Mouse (Mus musculus) lung, postnatal 0 days (tissue): Measurements from ENCODE around the gene Stxbp4. TPM values are rescaled to one million over a fixed set of nuclear protein-coding genes. Genes with fewer than 3 reads are reported as not detected.
A peak's percentile ranks its signal among the peaks of the same experiment; 100 is the strongest.

Experiments
- ATAC-seq: fragments of 200-750 bp; cut with Nextera tagmentation; 2 replicates; pipeline ENCODE4 v1.8.0; 2017; ENCODE audit warnings: moderate library complexity
- DNase-seq: peaks from one replicate; pipeline ENCODE4 v3.0.0-alpha.2; 2016; ENCODE audit warnings: low spot score
- H3K27ac ChIP-seq: fragments of 300-500 bp; sonication (generic); 2 replicates; pipeline ENCODE4 v1.5.1; 2014; ENCODE audit warnings: antibody characterized with exemption, mild to moderate bottlenecking, low read length, mixed read lengths
- H3K27me3 ChIP-seq: fragments of 300-500 bp; sonication (generic); replicated peaks from 2 replicates; pipeline ENCODE4 v1.6.1; 2014; ENCODE audit warnings: low read length, mixed read lengths; ENCODE audit not compliant: insufficient read depth
- H3K36me3 ChIP-seq: fragments of 300-500 bp; sonication (generic); 2 replicates; pipeline ENCODE4 v1.6.1; 2014; ENCODE audit warnings: low read length, mixed read lengths; ENCODE audit not compliant: insufficient read depth
- H3K4me1 ChIP-seq: fragments of 300-500 bp; sonication (generic); 2 replicates; pipeline ENCODE4 v1.6.1; 2014; ENCODE audit warnings: antibody characterized with exemption, low read depth, low read length, mixed read lengths; ENCODE audit not compliant: insufficient read depth
- H3K4me2 ChIP-seq: fragments of 300-500 bp; sonication (generic); replicated peaks from 2 replicates; pipeline ENCODE4 v1.6.1; 2014; ENCODE audit warnings: low read depth, mild to moderate bottlenecking, low read length, moderate library complexity, mixed read lengths
- H3K4me3 ChIP-seq: fragments of 300-500 bp; sonication (generic); 2 replicates; pipeline ENCODE4 v1.5.1; 2014; ENCODE audit warnings: low read depth, low read length
- H3K9ac ChIP-seq: fragments of 300-500 bp; sonication (generic); replicated peaks from 2 replicates; pipeline ENCODE4 v1.6.1; 2014; ENCODE audit warnings: low read depth, mild to moderate bottlenecking
- H3K9me3 ChIP-seq: fragments of 300-500 bp; sonication (generic); 2 replicates; pipeline ENCODE4 v1.6.1; 2016; ENCODE audit warnings: low read length, mixed read lengths
- CTCF ChIP-seq: IDR thresholded peaks from 2 replicates; pipeline ENCODE4 v1.5.1; 2016; ENCODE audit warnings: antibody characterized with exemption, mild to moderate bottlenecking
- EP300 ChIP-seq: IDR thresholded peaks from 2 replicates; pipeline ENCODE4 v1.6.1; 2016; ENCODE audit warnings: antibody characterized with exemption, mild to moderate bottlenecking, control low read depth
- WGBS: fragments of 180-500 bp; shearing (Covaris S2); extraction: QIAGEN DNeasy Blood & Tissue Kit; methylation state at CpG from one replicate; pipeline ENCODE4 v1.1.7; 2014; 5-methylcytosine and 5-hydroxymethylcytosine counted together
- polyA plus RNA-seq: library from polyadenylated mRNA; unstranded; fragments of >200 nt; fragmentation: Nextera tagmentation; extraction: Ambion mirVana; gene quantifications from 2 replicates; pipeline ENCODE4 v1.2.1, GENCODE M21; 2015

Stxbp4 gene
- polyA plus RNA-seq, 1 experiment from 2014 or later = 4.2 TPM

DNA sequence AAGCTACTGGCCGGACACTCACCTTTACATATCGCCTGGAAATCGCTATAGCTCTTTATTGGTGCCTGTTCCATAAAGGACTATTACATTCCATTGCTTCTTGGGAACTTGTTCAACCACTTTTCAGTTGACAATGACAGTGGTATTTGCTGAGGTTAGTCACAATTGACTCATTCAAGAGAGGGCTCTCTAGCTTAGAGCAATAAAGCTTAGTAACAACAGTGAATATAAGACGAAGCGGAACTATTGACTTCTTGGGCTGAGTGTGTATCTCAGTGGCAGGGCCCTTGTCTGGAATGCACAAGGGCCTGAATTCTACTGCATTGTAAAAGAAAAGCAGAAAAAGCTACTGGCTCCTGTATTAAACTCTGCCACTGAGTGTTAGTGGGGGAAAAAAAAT is 40.7 kb upstream of the Stxbp4 start:
- H3K4me2 ChIP-seq = no peak overlapping the region
- ATAC-seq = peak; percentile 90
- 59% methylated on average over 5 of the region's 5 CpGs for WGBS

DNA sequence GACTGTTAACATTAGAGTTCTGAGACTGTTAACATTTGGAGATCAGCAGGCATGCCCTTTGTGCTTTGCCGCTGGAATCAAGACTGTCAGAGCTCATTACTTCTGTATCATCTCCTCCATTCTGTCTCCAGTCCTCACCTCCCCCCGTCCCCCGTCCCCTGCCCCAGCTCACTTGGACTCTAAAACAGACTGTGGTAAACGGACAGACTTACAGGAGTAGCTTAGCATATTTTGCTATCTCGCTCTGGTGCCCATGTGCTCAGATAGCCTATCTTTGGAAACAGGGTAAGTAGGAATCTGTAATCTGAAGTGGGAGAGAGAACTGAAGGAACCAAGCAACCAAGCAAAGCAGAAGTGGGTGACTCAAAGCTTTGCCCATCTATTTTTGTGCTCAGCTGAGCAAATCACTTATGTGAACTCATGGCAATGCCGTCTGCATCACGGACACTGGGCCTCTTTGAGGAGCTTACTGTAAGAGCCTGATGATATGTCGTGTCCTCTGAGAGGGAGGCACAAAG is 39.9 kb upstream of the Stxbp4 start:
- peak; percentile 57 for ATAC-seq
- Histone ChIP-seq H3K36me3 (no peaks in the 10 kb centered on the region; the same call in 1 of the 2 replicates), H3K4me1 (no peaks in the 10 kb centered on the region), H3K9ac (no peak overlapping the region), H3K27ac (0 out of 2 replicates have a peak overlapping the region, but pooled peaks have one; percentile 4), H3K4me2 (no peak overlapping the region), H3K4me3 (no peak overlapping the region), H3K27me3 (no peaks in the 10 kb centered on the region), H3K9me3 (no peaks in the 10 kb centered on the region)
- TF ChIP-seq CTCF (no peak), EP300 (no peak)
- 62% methylated on average over 8 of the region's 8 CpGs for WGBS
- peak; percentile 55 for DNase-seq

More for the DNA sequence above, 40.7 kb upstream of the Stxbp4 start:
- TF ChIP-seq EP300 (peak; percentile 75), CTCF (no peak)
- Histone ChIP-seq H3K27me3 (no peaks in the 10 kb centered on the region), H3K4me1 (no peaks in the 10 kb centered on the region), H3K9me3 (no peaks in the 10 kb centered on the region), H3K27ac (no peak overlapping the region), H3K9ac (no peak overlapping the region), H3K4me3 (no peak overlapping the region), H3K36me3 (no peaks in the 10 kb centered on the region; the same call in 1 of the 2 replicates)
- DNase-seq = peak; percentile 74

DNA sequence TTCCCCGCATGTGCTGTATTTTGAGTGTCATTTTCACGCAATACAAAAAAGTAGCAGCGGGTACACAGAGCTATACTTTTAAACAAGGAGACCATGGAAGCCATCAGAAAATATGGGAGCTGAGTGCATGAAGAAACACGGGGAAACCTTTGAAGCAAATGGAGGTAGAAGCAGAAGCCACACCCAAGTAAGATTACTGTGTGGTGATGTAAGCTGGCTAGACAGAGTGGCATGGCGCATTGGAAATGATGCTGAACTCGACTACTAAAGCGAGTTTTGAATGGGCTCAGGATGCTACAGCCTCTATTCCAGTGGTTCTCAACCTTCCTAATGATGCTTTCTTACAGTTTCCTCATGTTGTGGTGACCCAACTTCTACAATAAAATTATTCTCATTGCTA is 39.1 kb upstream of the Stxbp4 start:
- no peak for TF ChIP-seq CTCF
- Histone ChIP-seq H3K4me3 (no peak overlapping the region), H3K27ac (no peak overlapping the region), H3K9ac (no peak overlapping the region), H3K27me3 (no peaks in the 10 kb centered on the region), H3K4me1 (no peaks in the 10 kb centered on the region), H3K36me3 (no peaks in the 10 kb centered on the region; the same call in 1 of the 2 replicates), H3K9me3 (no peaks in the 10 kb centered on the region), H3K4me2 (no peak overlapping the region)
- WGBS = 91% methylated on average over 7 of the region's 7 CpGs
- ATAC-seq = no peak
- no peak for DNase-seq

DNA sequence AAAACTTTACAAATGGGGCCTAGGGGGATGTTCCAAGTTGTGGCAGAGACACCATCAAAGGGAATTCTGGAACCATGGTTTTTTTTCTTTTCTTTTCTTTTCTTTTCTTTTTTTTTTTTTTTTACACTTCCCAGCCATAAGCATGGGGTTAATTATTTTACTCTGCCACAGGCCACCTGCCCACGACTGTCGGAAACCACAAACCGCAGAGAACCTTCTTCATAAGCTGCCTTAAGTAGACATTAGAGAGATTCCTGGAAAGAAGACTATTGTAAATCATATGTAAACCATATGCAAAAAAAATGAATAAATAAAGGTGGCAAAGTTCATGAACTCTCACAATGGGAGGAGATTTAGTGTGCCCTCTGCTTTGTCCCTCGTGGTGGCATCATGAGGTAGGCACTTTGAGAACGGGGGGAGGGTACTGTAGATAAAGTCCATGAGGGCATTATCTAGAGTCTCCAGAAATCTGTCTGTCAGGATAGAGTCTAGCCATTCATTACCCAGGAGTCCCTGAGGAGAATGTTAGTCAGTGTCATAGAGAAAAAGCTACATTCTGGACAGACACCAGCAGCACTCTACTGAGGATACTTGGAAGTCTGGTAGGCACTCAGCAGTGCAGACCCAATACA is 37.7 kb upstream of the Stxbp4 start:
- H3K27me3 ChIP-seq = no peaks in the 10 kb centered on the region
- TF ChIP-seq EP300 = no peak
- no peak for TF ChIP-seq CTCF
- H3K4me1 ChIP-seq = no peaks in the 10 kb centered on the region
- DNase-seq (no peak), ATAC-seq (no peak)
- no peaks in the 10 kb centered on the region for H3K9me3 ChIP-seq
- H3K4me3 ChIP-seq = no peak overlapping the region
- no peak overlapping the region for H3K27ac ChIP-seq
- WGBS = 70% methylated on average over 5 of the region's 5 CpGs
- H3K36me3 ChIP-seq = no peaks in the 10 kb centered on the region
- no peak overlapping the region for H3K9ac ChIP-seq
- no peak overlapping the region for H3K4me2 ChIP-seq

DNA sequence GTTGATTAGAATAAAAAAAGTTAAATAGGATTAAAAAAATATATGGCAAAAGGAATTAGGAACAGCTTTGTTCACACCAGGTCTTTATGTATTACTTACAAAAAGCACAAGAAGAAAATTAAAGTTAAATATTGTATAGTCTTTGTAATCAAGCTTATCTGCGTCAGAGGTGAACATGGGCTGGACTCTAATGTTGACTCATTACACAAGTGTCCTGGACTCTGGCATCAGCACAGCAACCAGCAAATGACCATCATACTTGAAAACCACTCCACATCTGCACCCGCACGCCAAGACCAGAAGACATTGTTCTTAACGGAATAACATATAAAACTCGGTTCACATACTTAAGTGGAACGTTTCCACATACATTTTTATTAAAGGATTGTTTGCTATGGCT is 29.4 kb upstream of the Stxbp4 start:
- no peaks in the 10 kb centered on the region for H3K27me3 ChIP-seq
- H3K27ac ChIP-seq = no peak overlapping the region
- H3K36me3 ChIP-seq = peaks cover 7% of the 10 kb centered on the region
- H3K4me1 ChIP-seq = peaks cover 8% of the 10 kb centered on the region; the same call in 1 of the 2 replicates
- 69% methylated on average over 6 of the region's 6 CpGs for WGBS
- no peak overlapping the region for H3K9ac ChIP-seq
- no peak overlapping the region for H3K4me3 ChIP-seq
- TF ChIP-seq CTCF (no peak), EP300 (peak; percentile 74)
- H3K9me3 ChIP-seq = no peaks in the 10 kb centered on the region
- ATAC-seq (peak; percentile 83), DNase-seq (peak; percentile 74)
- no peak overlapping the region for H3K4me2 ChIP-seq

DNA sequence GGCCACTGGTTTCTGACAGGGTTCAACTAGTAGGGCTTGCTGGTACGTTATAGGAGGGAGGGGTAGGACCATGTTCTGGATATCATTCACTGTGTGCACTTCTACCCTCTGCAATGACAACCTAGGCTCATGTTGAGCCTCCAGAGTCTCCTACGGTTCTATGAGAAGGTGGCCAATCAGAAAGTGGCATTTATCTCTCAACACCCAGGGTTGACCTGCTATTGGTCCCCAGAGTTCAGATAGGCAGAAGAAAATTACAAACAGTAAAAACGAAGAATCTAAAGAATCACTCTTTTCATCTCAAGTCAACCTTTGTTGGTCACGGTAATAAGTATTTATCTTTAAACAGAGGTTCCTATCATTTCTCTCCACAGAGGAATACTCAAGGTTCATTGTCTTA is 29.0 kb upstream of the Stxbp4 start:
- ATAC-seq = no peak
- no peak for TF ChIP-seq CTCF
- TF ChIP-seq EP300 = no peak
- 65% methylated on average over 4 of the region's 4 CpGs for WGBS
- peak overlapping the region; percentile 65 for H3K27ac ChIP-seq
- no peak overlapping the region for H3K4me2 ChIP-seq
- H3K36me3 ChIP-seq = peaks cover 7% of the 10 kb centered on the region
- H3K27me3 ChIP-seq = no peaks in the 10 kb centered on the region
- DNase-seq = no peak
- H3K9ac ChIP-seq = no peak overlapping the region
- H3K4me1 ChIP-seq = peaks cover 8% of the 10 kb centered on the region; the same call in 1 of the 2 replicates
- no peaks in the 10 kb centered on the region for H3K9me3 ChIP-seq
- H3K4me3 ChIP-seq = no peak overlapping the region
